Mouse (Mus musculus) CD4-positive, CD25-positive, alpha-beta regulatory T cell, adult 2 months (primary cell): ENCODE data around the gene Pepd.

Source experiments
- DNase-seq: peaks from one replicate; pipeline ENCODE4 v3.0.0-alpha.2; 2012; ENCODE audit warnings: low read depth, low spot score

Pepd gene

GRCm38 (mm10) chr7:34911919-34912897 lies at the start of gene Pepd:
Pepd (plus strand) TSS chr7:34912379.
- peak; percentile 91 for DNase-seq

GRCm38 (mm10) chr7:34867289-34867688 lies 44.9 kb upstream of the Pepd start:
- no peak for DNase-seq

- DNase-seq: no peak
Observed at GRCm38 (mm10) chr7:34869693-34870092, 42.5 kb upstream of the Pepd start.

GRCm38 (mm10) chr7:34876787-34877186 lies 35.4 kb upstream of the Pepd start:
- peak; percentile 14 for DNase-seq

GRCm38 (mm10) chr7:34877820-34878219 lies 34.4 kb upstream of the Pepd start:
- DNase-seq: no peak

GRCm38 (mm10) chr7:34888441-34888840 lies 23.7 kb upstream of the Pepd start:
- DNase-seq: no peak

- DNase-seq: no peak
Observed at GRCm38 (mm10) chr7:34888891-34889290, 23.3 kb upstream of the Pepd start.

- DNase-seq: no peak
Observed at GRCm38 (mm10) chr7:34892845-34893244, 19.3 kb upstream of the Pepd start.

- DNase-seq: no peak
Observed at GRCm38 (mm10) chr7:34896461-34896860, 15.7 kb upstream of the Pepd start.

GRCm38 (mm10) chr7:34897058-34897457 lies 15.1 kb upstream of the Pepd start:
- DNase-seq: no peak

GRCm38 (mm10) chr7:34910096-34911066 lies 1.8 kb upstream of the Pepd start:
- DNase-seq: peak; percentile 22

- no peak for DNase-seq
Observed at GRCm38 (mm10) chr7:34913956-34914355, 1.8 kb downstream of the Pepd start.

GRCm38 (mm10) chr7:34915555-34915954 lies 3.4 kb downstream of the Pepd start:
- no peak for DNase-seq

GRCm38 (mm10) chr7:34917558-34917957 lies 5.4 kb downstream of the Pepd start:
- no peak for DNase-seq

- DNase-seq: no peak
Observed at GRCm38 (mm10) chr7:34917998-34918397, 5.8 kb downstream of the Pepd start.

GRCm38 (mm10) chr7:34918416-34918815 lies 6.2 kb downstream of the Pepd start:
- no peak for DNase-seq

- no peak for DNase-seq
Observed at GRCm38 (mm10) chr7:34919054-34919453, 6.9 kb downstream of the Pepd start.

- DNase-seq: peak; percentile 70
Observed at GRCm38 (mm10) chr7:34919809-34920208, 7.6 kb downstream of the Pepd start.

GRCm38 (mm10) chr7:34925208-34925607 lies 13.0 kb downstream of the Pepd start:
- no peak for DNase-seq

GRCm38 (mm10) chr7:34925956-34926355 lies 13.8 kb downstream of the Pepd start:
- no peak for DNase-seq

- no peak for DNase-seq
Observed at GRCm38 (mm10) chr7:34929614-34930262, 17.6 kb downstream of the Pepd start.
